Mouse (Mus musculus): ENCODE data around the gene Klhl10.
A peak's percentile ranks its signal among the peaks of the same experiment; 100 is the strongest.

Klhl10 gene

GRCm38 (mm10) chr11:100408076-100408834 lies 33.5 kb upstream of the Klhl10 start:
- no peak for DNase-seq (ENCODE audit: low read depth, low spot score)

GRCm38 (mm10) chr11:100408835-100409462 lies 32.8 kb upstream of the Klhl10 start:
- DNase-seq (ENCODE audit: low read depth, low spot score), result no peak

GRCm38 (mm10) chr11:100409686-100410085 lies 32.0 kb upstream of the Klhl10 start:
- no peak for DNase-seq (ENCODE audit: low read depth, low spot score)

DNA sequence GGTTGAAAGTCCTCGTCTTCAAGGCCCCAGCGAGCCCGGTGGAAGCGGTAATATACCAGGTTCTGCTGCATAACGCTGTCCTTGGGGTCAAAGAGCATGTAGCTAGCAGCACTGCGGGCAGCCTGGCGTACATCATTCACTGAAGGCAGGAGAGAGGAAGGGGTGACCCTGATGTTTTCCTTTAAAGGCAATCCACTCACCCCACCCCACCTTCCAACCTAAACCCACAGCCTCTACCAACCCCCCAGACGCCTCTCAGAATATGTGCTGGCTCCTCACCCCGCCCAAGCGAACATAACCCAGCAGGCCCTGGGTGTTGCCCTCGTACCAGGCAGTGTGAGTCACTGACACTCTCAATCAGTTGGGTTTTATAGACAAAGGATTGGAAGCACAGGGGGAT lies 30.0 kb upstream of the Klhl10 start:
- DNase-seq (ENCODE audit: low read depth, low spot score), result no peak

GRCm38 (mm10) chr11:100413541-100413940 lies 28.2 kb upstream of the Klhl10 start:
- DNase-seq (ENCODE audit: low read depth, low spot score), result no peak

DNA sequence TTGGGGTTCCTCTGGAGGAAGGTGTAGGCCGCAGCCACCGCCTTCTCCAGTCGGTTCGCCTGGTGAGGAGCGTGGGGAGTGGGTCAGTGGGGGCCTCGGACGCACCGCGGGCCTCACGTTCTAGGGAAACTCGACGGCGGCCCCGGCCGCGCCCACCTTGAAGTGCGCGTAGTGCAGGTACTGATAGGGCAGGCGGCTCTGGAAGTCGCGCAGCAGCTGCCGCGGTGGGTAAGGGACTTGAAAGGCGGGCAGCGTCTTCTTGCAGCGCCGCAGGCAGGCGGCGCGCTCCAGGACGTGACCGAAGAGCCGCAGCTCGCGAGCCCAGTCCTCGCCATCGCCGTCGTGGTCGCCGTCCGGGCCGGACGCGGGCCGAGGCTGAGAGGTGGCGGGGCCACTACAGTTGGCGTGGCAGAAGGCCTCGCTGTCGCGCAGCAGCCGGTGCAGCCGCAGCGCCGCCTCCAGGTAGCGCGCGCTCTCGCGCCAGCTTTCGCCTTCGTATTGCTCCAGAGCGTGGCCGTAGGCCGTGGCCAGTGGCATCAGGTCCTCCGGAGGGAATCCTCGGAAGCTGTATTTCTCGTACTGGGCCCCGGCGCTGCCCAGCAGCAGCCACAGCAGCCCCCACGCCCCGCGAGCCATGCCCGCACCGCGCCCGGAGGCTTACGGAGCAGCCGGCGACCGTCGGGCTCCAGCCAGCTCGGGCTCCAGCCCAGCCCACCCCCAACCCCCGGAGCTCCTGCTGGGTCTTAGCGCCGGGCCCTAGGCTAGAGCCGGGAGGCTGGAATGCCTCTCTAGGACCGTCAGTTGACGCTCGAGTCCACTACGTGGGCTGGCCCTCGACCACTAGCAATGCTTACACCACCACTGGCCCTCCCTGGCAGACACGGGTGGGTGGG lies 27.4 kb upstream of the Klhl10 start, which contains the start of gene P3h4:
TSS of gene P3h4 (minus strand) at position 816 of the 893 bp plus-strand sequence.
- peak; percentile 69 for DNase-seq (ENCODE audit: low read depth, low spot score)

- DNase-seq (ENCODE audit: low read depth, low spot score), result no peak
Observed at GRCm38 (mm10) chr11:100414914-100415822, 26.5 kb upstream of the Klhl10 start, which contains the start of gene Fkbp10. Gene Fkbp10, plus strand, starts transcription at chr11:100415697.

GRCm38 (mm10) chr11:100421537-100421936 lies 20.2 kb upstream of the Klhl10 start:
- no peak for DNase-seq (ENCODE audit: low read depth, low spot score)

- no peak for DNase-seq (ENCODE audit: low read depth, low spot score)
Observed at GRCm38 (mm10) chr11:100423836-100424235, 17.9 kb upstream of the Klhl10 start.

- DNase-seq (ENCODE audit: low read depth, low spot score), result peak; percentile 47
Observed at GRCm38 (mm10) chr11:100425851-100426250, 15.9 kb upstream of the Klhl10 start.

- DNase-seq (ENCODE audit: low read depth, low spot score), result no peak
Observed at GRCm38 (mm10) chr11:100426820-100427219, 14.9 kb upstream of the Klhl10 start.

DNA sequence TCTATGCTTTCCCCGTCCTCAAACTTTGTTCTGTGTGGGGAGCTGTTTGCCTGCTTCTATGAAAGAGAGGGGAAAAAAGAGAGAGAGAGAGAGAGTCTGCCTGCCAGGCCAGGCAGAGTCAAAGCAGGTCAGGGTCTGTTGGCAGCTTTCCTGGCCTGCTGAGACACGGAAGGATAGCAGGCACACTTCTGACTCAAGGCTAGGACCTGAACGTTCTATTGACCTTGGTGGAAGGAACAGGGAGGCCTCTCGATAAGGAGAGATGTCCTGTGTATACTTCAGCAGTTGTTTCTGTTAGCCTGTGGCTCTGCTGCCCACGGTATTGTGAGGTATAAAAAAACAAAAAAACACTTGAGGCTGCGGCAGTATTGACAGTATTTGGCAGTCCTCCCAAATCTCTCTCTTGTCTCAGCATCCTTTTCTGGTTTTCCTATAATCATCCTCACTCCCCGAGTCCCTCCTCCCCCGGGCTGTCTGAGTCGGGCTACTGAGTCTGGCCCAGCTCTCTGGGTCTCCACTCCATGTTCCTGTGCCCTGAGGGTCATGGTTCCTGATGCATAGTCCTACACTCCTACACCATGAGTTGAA lies 13.0 kb upstream of the Klhl10 start:
- DNase-seq (ENCODE audit: low read depth, low spot score), result no peak

- DNase-seq (ENCODE audit: low read depth, low spot score), result no peak
Observed at GRCm38 (mm10) chr11:100430052-100430451, 11.7 kb upstream of the Klhl10 start.

DNA sequence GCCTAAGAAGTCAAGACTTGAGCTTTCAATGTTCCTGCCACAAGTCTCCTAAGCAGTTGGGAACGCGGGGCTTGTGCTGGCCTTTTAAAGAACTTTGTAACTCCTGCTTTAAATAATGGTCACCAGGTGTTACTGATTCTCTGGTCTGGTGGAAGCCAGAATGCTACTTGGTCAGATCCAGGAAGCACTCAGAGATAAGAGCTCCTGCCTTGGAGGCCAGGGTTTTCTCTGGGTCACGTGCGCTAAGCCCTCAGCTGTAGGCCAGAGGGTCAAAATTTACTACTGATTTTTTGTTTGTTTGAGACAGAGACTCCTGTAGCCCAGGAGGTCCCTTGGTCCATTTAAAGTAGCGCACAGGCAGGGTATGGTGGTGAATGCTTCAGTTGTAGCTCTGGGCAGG lies 9.7 kb upstream of the Klhl10 start:
- DNase-seq (ENCODE audit: low read depth, low spot score), result no peak

- no peak for DNase-seq (ENCODE audit: low read depth, low spot score)
Observed at GRCm38 (mm10) chr11:100435678-100436246, 6.0 kb upstream of the Klhl10 start.

DNA sequence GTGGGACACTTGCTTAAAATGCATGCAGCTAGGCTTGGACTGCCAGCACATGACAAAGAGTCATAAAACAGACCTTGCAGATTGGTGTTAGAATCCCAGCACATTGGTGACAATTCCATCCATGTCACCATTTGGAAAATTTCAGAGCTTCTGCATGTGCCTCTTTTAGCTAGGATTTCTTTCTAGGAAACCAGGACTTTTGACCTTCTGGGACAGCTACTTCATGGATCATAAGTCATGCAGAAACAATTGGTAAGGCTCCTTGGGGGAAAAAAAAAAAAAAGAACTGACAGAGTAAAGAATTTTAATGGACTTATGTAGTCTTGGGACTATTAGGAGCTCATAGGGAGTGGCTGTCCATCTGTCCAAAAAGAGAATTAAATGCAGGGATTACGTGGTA lies 3.8 kb upstream of the Klhl10 start:
- no peak for DNase-seq (ENCODE audit: low read depth, low spot score)

DNA sequence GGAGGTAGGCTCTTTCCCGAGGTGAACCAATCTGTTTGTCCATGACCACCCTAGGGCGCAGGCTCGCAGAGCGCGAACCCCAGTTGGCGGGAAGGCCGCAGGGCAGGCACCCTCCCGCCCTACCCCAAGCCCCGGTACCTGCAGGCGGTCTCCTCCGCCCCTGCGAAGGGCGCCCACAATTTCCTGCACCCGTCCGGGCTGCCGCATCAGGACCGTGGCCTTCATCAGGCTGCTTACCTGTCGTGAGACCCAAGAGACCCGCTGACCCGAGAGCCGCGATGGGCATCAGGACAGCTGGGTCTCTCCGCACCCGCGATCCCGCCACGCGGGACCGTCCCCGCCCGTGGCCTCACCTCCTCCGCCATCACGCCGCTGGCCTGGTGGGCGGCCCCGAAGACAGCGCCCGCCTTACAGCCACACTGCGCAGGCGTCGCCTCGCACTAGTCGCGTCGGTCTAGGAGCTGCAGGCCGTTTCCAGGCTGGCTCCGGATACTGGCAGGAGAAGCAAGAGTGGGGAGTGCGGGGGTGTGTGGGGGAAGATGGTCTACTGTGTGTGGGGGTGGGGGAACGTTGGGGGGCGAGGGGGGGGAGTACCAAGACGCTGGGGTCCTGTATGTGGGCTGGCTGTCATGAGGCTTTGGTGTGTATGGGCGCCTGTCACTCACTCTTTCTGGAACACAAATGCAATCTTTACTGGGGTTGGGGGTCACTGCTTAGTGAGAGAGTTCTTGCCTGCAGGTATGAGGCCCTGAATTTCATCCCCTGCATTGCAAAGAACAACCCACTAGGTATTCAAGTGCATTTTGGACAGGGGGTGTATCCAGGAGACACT lies 810 bp upstream of the Klhl10 start:
- peak; percentile 70 for DNase-seq (ENCODE audit: low read depth, low spot score)

DNA sequence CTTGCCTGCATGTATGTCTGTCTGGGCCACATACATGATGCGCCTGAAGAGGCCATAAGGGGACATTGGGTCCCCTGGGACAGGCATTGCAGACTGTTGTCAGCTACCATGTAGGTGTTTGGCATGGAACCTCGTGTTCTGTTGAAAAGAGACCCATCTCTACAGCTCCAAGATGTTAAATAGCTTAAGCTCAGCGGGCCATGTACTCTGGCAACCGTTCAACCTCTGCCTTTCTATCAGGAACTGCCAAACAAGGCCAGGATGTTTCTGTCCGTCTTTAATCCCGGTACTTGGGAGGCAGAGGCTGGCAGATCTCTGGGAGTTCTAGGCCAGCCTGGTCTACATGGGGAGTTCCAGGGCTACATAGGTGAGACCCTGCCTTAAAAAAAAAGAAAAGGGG lies 908 bp downstream of the Klhl10 start:
- DNase-seq (ENCODE audit: low read depth, low spot score), result no peak

GRCm38 (mm10) chr11:100457247-100457646 lies 15.5 kb downstream of the Klhl10 start:
- no peak for DNase-seq (ENCODE audit: low read depth, low spot score)
